Mouse (Mus musculus): Measurements from ENCODE around the gene Eif4e1b. TPM values are rescaled to one million over a fixed set of nuclear protein-coding genes. Genes with fewer than 3 reads are reported as not detected.

Gene Eif4e1b
- not detected for total RNA-seq (2018; cell fraction: chromatin; rRNA removed)
- total RNA-seq (2018; cell fraction: cytosol; rRNA removed), result not detected
- total RNA-seq (2018; cell fraction: nucleus; rRNA removed), result not detected
- polyA plus RNA-seq (2018), result not detected in 3 replicates

DNA sequence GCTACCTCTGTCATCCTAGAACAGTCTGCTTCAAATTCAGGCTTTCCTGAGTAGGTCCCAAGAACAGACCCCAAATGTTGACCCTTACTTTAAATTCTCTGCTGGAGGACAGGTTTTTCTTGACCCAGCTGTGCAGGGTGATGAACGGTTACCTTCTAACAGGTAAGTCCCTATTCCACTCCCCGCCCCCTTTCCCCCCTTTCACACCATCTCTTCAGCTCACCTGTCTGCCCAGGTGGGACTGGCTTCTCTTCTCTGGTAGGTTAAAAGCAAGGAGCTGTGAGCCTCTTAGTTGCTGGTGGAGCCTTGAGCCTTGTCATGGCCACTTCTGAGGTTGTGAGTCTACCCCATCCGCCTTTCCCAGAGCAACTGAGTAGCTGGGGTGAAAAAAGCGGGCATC is at the start of gene Eif4e1b:
TSS of gene Eif4e1b (plus strand) at position 301 of the 400 bp plus-strand sequence.
- 95% methylated on average over 4 of the region's 4 CpGs for WGBS (ENCODE audit: missing documents)
- Histone ChIP-seq H3K27ac (no peak within 1 kb of the TSS), H3K4me3 (ENCODE audit: inconsistent target) (no peak within 1 kb of the TSS), H3K79me2 (ENCODE audit: inconsistent target) (no peaks in the 10 kb centered on the region), H3K36me3 (ENCODE audit: inconsistent target) (no peaks in the 10 kb centered on the region)

DNA sequence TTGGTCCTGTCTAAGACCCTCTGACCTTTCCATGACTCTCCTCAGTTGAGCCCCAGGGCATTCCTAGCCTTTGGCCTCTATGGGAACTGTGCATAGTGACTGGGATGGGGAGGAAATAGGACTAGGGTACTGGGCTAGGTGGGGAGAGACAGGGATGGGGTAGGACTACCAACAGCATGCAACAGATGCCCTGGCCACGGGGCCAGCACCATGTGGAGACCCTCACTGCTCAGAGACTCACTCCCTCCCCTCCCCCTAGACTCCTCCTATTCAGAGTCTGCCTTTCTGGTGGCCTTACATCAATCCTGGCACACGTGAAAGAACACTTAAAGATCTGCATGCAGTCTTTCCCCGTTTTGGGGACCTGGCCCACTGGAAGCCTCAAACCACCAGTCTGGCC is 46.9 kb upstream of the Eif4e1b start:
- Histone ChIP-seq H3K36me3 (ENCODE audit: inconsistent target) (no peaks in the 10 kb centered on the region), H3K27ac (no peak overlapping the region), H3K79me2 (ENCODE audit: inconsistent target) (no peaks in the 10 kb centered on the region), H3K4me3 (ENCODE audit: inconsistent target) (no peak overlapping the region)
- 28% methylated on average over 3 of the region's 3 CpGs for WGBS (ENCODE audit: missing documents)

DNA sequence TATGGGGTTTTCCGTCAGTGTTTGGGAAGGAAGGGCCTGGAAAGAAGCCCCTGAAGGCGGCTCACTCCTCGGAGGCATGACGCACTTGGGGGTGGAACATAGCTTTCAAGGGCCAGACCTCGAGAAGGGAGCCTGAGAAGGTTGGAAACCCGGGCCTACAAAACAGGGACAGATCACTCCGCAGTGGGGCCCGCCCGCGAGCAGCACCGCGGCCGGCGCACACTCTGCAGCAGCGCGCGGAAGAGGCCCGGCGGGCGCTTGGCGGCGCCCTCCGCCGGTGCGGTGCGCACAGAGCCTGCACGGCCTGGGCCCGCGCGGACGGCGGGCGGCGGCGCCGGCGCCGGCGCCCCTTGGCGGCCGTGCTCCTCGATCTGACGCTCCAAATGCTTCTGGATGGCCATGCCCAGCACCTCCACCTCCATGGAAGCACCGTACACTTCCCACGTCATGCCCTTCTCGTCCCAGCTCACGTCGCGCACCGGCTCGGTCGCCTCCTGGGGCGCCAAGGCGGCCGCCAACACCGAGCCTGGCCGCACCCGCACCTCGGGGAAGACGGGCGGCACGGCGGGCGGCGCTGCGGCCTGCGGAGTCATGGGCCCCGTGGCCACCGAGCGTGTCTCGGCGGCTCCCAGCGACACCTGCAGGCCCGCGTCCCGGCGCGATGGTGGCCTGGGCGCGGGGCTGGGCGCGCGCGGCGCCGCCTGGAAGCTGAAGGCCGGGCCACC is 46.1 kb upstream of the Eif4e1b start:
- 5% methylated on average over 67 of the region's 87 CpGs for WGBS (ENCODE audit: missing documents)
- H3K4me3 ChIP-seq (ENCODE audit: inconsistent target), result no peak overlapping the region
- no peak overlapping the region for H3K27ac ChIP-seq
- H3K36me3 ChIP-seq (ENCODE audit: inconsistent target), result no peaks in the 10 kb centered on the region
- no peaks in the 10 kb centered on the region for H3K79me2 ChIP-seq (ENCODE audit: inconsistent target)

DNA sequence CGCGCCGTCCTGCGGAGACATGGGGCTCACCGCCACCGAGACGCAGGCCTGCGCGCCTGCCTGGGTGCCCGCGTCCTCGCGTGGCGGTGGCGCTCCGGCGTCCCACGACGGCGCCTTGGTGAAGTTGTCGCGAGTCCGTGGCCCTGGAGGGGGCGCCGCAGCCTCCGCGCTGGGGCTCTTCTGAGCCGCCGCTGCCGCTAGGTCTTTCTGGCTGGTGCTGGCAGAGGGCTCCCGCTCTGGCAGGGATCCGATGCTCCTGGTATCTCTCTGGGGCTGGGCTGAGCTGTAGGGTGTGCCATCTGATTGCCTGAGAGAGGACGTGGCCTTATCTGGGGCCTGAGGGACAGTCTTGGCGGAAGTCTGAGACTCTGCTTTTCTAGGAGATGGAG is 45.6 kb upstream of the Eif4e1b start:
- H3K4me3 ChIP-seq (ENCODE audit: inconsistent target), result no peak overlapping the region
- no peaks in the 10 kb centered on the region for H3K36me3 ChIP-seq (ENCODE audit: inconsistent target)
- WGBS (ENCODE audit: missing documents), result 7% methylated on average over 24 of the region's 34 CpGs
- no peak overlapping the region for H3K27ac ChIP-seq
- no peaks in the 10 kb centered on the region for H3K79me2 ChIP-seq (ENCODE audit: inconsistent target)

- H3K79me2 ChIP-seq (ENCODE audit: inconsistent target), result no peaks in the 10 kb centered on the region
- 36% methylated on average over 6 of the region's 6 CpGs for WGBS (ENCODE audit: missing documents)
- no peaks in the 10 kb centered on the region for H3K36me3 ChIP-seq (ENCODE audit: inconsistent target)
- no peak overlapping the region for H3K27ac ChIP-seq
- no peak overlapping the region for H3K4me3 ChIP-seq (ENCODE audit: inconsistent target)
Observed at GRCm38 (mm10) chr13:54746110-54746509, 37.7 kb upstream of the Eif4e1b start.

DNA sequence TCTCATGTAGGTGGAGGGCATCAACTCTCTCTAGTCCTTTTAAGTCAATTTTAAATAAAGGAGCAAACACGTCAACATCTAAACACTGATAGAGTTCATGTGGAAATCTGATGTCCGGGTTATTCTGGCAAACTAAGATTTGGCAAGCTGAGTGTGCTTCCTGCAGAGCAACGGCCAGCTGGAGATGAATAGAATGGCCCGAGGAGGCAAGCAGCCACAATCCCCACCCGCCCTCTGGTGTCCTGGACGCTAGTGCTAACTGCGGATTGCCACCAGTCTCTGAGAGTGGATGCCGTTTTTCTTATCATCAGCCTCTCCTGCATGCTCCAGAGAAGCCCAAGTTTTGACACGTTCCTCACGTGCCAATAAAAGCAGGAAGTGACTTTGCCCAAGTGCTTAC is 36.9 kb upstream of the Eif4e1b start:
- Histone ChIP-seq H3K4me3 (ENCODE audit: inconsistent target) (no peak overlapping the region), H3K36me3 (ENCODE audit: inconsistent target) (no peaks in the 10 kb centered on the region), H3K79me2 (ENCODE audit: inconsistent target) (no peaks in the 10 kb centered on the region), H3K27ac (no peak overlapping the region)
- 44% methylated on average over 10 of the region's 10 CpGs for WGBS (ENCODE audit: missing documents)

GRCm38 (mm10) chr13:54748190-54748589 is 35.6 kb upstream of the Eif4e1b start:
- no peak overlapping the region for H3K4me3 ChIP-seq (ENCODE audit: inconsistent target)
- no peaks in the 10 kb centered on the region for H3K79me2 ChIP-seq (ENCODE audit: inconsistent target)
- no peaks in the 10 kb centered on the region for H3K36me3 ChIP-seq (ENCODE audit: inconsistent target)
- H3K27ac ChIP-seq, result no peak overlapping the region
- 86% methylated on average over 8 of the region's 8 CpGs for WGBS (ENCODE audit: missing documents)

DNA sequence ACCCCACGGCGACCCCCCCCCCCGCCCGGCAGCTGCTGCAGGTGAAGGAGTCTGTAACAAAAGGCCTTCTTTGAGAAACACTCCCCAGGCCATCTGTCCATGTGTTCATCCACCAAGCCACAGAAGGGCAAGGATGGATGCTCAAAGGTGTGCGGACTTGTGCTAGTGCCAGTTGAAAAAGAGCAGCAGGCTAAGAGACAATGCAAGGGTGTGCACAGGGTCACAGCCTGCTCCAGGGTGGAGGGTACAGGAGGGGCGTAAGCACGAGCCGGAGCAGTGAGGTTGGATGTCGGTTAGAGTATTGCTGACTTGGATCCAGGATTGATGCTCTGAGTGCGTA is 35.1 kb upstream of the Eif4e1b start:
- Histone ChIP-seq H3K36me3 (ENCODE audit: inconsistent target) (no peaks in the 10 kb centered on the region), H3K4me3 (ENCODE audit: inconsistent target) (no peak overlapping the region), H3K79me2 (ENCODE audit: inconsistent target) (no peaks in the 10 kb centered on the region), H3K27ac (no peak overlapping the region)
- 76% methylated on average over 6 of the region's 10 CpGs for WGBS (ENCODE audit: missing documents)

- Histone ChIP-seq H3K27ac (no peak overlapping the region), H3K79me2 (ENCODE audit: inconsistent target) (no peaks in the 10 kb centered on the region), H3K36me3 (ENCODE audit: inconsistent target) (no peaks in the 10 kb centered on the region), H3K4me3 (ENCODE audit: inconsistent target) (no peak overlapping the region)
- 5% methylated on average over 72 of the region's 100 CpGs for WGBS (ENCODE audit: missing documents)
Observed at GRCm38 (mm10) chr13:54749061-54749863, 34.5 kb upstream of the Eif4e1b start.

GRCm38 (mm10) chr13:54749864-54750411 is 33.9 kb upstream of the Eif4e1b start, which contains the start of gene Gprin1:
Gene Gprin1 (minus strand): TSS chr13:54749874.
- 7% methylated on average over 29 of the region's 29 CpGs for WGBS (ENCODE audit: missing documents)
- H3K79me2 ChIP-seq (ENCODE audit: inconsistent target), result no peaks in the 10 kb centered on the region
- no peak within 1 kb of the TSS for H3K4me3 ChIP-seq (ENCODE audit: inconsistent target)
- no peak within 1 kb of the TSS for H3K27ac ChIP-seq
- H3K36me3 ChIP-seq (ENCODE audit: inconsistent target), result no peaks in the 10 kb centered on the region

DNA sequence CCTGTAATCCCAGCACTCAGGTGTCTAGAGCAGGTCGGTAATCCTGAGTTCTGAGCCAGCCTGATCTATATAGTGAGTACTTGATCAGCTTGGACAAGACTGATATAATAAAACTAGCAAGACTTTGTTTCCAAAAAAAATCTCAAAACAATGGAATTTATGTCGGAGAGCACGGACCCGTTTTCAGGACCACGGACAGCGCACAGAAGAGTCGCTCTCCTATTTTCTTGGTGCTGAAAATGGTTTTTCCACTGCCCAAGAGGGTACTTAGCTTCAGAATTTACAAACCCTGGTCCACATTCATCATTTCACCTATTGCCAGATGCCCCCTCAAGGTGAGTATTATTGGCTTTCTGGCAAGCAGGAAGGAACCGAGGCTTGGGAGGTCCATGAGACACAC is 33.1 kb upstream of the Eif4e1b start:
- 14% methylated on average over 8 of the region's 8 CpGs for WGBS (ENCODE audit: missing documents)
- Histone ChIP-seq H3K27ac (no peak overlapping the region), H3K36me3 (ENCODE audit: inconsistent target) (no peaks in the 10 kb centered on the region), H3K4me3 (ENCODE audit: inconsistent target) (no peak overlapping the region), H3K79me2 (ENCODE audit: inconsistent target) (no peaks in the 10 kb centered on the region)

- Histone ChIP-seq H3K79me2 (ENCODE audit: inconsistent target) (no peaks in the 10 kb centered on the region), H3K36me3 (ENCODE audit: inconsistent target) (no peaks in the 10 kb centered on the region), H3K4me3 (ENCODE audit: inconsistent target) (no peak overlapping the region), H3K27ac (no peak overlapping the region)
- WGBS (ENCODE audit: missing documents), result 80% methylated on average over 10 of the region's 10 CpGs
Observed at GRCm38 (mm10) chr13:54752656-54753055, 31.1 kb upstream of the Eif4e1b start.

- no peak overlapping the region for H3K27ac ChIP-seq
- 69% methylated on average over 6 of the region's 6 CpGs for WGBS (ENCODE audit: missing documents)
- H3K4me3 ChIP-seq (ENCODE audit: inconsistent target), result no peak overlapping the region
- no peaks in the 10 kb centered on the region for H3K79me2 ChIP-seq (ENCODE audit: inconsistent target)
- H3K36me3 ChIP-seq (ENCODE audit: inconsistent target), result no peaks in the 10 kb centered on the region
Observed at GRCm38 (mm10) chr13:54753733-54754132, 30.1 kb upstream of the Eif4e1b start.

DNA sequence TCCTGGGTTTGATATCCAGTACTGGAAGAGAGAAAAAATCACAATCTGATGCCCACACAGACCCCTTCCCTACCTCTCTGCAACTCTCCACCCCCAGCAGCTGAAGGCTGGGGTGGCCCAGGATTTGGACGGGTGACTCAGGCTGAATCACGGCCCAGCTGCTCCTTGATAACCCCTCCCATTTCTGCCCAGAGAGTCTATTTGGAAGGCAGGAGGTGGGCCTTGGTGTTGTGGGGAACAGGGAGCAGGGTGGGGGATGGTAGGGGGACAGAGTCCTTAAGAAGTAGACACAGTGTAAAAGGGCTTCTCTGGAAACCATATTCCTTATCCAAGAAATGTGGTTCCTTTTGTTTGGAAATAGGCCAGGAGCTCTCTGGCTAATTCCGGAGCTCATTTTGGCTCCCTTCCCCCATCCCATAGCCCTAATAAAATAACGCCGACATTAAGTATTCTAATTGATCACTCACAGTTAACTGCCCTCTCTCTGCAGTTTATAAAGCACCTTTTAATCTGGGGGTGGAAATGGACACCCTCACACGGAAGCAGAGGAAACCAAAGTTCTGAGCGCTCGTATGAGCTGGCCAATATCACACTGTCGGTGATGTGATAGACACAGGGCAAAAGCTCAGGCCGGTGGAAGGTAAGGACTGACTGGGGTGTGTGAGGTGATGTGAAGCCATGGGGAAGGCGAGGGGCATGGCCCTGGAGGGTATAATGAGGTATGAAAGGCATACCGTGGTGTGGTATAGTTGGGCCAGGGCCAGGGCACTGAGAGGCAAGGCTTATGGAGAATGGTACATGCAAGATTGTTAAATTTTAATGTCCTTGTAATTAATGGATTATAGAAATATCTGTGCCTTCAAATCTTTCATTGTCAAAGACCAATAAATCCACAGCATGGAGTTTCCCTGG is 29.4 kb upstream of the Eif4e1b start:
- Histone ChIP-seq H3K27ac (no peak overlapping the region), H3K79me2 (ENCODE audit: inconsistent target) (no peaks in the 10 kb centered on the region), H3K4me3 (ENCODE audit: inconsistent target) (no peak overlapping the region), H3K36me3 (ENCODE audit: inconsistent target) (no peaks in the 10 kb centered on the region)
- 39% methylated on average over 12 of the region's 12 CpGs for WGBS (ENCODE audit: missing documents)

Data from macrophage (primary cell).